In genomic region chr14:55822435-55822990, GRCm38 (mm10) we compare ENCODE assay signal across 8 mouse cellular contexts. TPM values are rescaled to one million over a fixed set of nuclear protein-coding genes. Genes with fewer than 3 reads are reported as not detected.
DNase-seq lines count a peak whose midpoint lies in the region; ATAC-seq and TF ChIP-seq lines count a peak whose summit lies in the region.

No protein-coding gene starts in this region.

- 4% methylated on average over 13 of the region's 13 CpGs for WGBS in forebrain, embryonic 11.5 days
- 5% methylated on average over 13 of the region's 13 CpGs for whole genome bisulfite sequencing in heart, postnatal 0 days
- WGBS in neural tube, embryonic 13.5 days: 8% methylated on average over 13 of the region's 13 CpGs

- in situ Hi-C loops in ES-E14 (cut with MboI; ENCODE audit: low sequenced_read_pairs in 2 of 2, unreplicated experiment in 2 of 2): no loop called here

- H3K4me2 ChIP-seq in forebrain, embryonic 11.5 days (ENCODE audit: low read depth, low read length, severe bottlenecking): peak overlapping the region; percentile 61
- peak overlapping the region; percentile 94 for H3K4me2 ChIP-seq in heart, postnatal 0 days (ENCODE audit: low read depth, low read length)
- peak overlapping the region; percentile 87 for H3K4me2 ChIP-seq in neural tube, embryonic 13.5 days

- DNase-seq in ES-E14 (ENCODE audit: low read depth, low spot score): peak; percentile 87
- DNase-seq in c-Kit-positive CD71-positive TER-119-negative erythroid progenitor cells, embryonic 14.5 days (ENCODE audit: low read depth): peak; percentile 72
- DNase-seq in forebrain, embryonic 11.5 days (ENCODE audit: low spot score): peak; percentile 89
- peak; percentile 93 for DNase-seq in heart, postnatal 0 days (ENCODE audit: low spot score)
- peak; percentile 90 for DNase-seq in kidney, postnatal 14 days
- peak; percentile 84 to 90 for DNase-seq in lung, adult 18-20 months
- DNase-seq in testis, postnatal 10 days (ENCODE audit: low spot score): peak; percentile 89

- peak; percentile 19; the same call in 1 of the 2 replicates for ATAC-seq in forebrain, embryonic 11.5 days (replicated peaks; ENCODE audit: low FRiP score)
- peak; percentile 66 for ATAC-seq in heart, postnatal 0 days (ENCODE audit: insufficient read depth, low read depth)
- ATAC-seq in neural tube, embryonic 13.5 days (ENCODE audit: low read depth): no peak; the same call in 1 of the 2 replicates

- H3K9me3 ChIP-seq in ES-E14 (ENCODE audit: control insufficient read depth, insufficient read depth, low read depth, low read length): no peaks in the 10 kb centered on the region
- no peaks in the 10 kb centered on the region for H3K9me3 ChIP-seq in forebrain, embryonic 11.5 days (ENCODE audit: control insufficient read depth, low read length)
- H3K9me3 ChIP-seq in heart, postnatal 0 days (replicated peaks; ENCODE audit: control insufficient read depth, low read length): no peaks in the 10 kb centered on the region
- H3K9me3 ChIP-seq in neural tube, embryonic 13.5 days: no peaks in the 10 kb centered on the region

- H3K27me3 ChIP-seq in forebrain, embryonic 11.5 days (ENCODE audit: control insufficient read depth, insufficient read depth, low read length): 0 out of 2 replicates have a peak, but pooled peaks cover 6% of the 10 kb centered on the region
- peaks cover 16% of the 10 kb centered on the region for H3K27me3 ChIP-seq in heart, postnatal 0 days (ENCODE audit: control insufficient read depth, insufficient read depth, low read length)
- peaks cover 34% of the 10 kb centered on the region for H3K27me3 ChIP-seq in neural tube, embryonic 13.5 days

- peaks cover 6% of the 10 kb centered on the region; the same call in 1 of the 2 replicates for H3K36me3 ChIP-seq in ES-E14 (ENCODE audit: control insufficient read depth, insufficient read depth, low read length, poor library complexity, severe bottlenecking)
- H3K36me3 ChIP-seq in forebrain, embryonic 11.5 days (ENCODE audit: control insufficient read depth, insufficient read depth, low read length): no peaks in the 10 kb centered on the region
- H3K36me3 ChIP-seq in heart, postnatal 0 days (replicated peaks; ENCODE audit: control insufficient read depth, insufficient read depth, low read length): no peaks in the 10 kb centered on the region
- H3K36me3 ChIP-seq in neural tube, embryonic 13.5 days: no peaks in the 10 kb centered on the region

- TF ChIP-seq EP300 in heart, postnatal 0 days (IDR thresholded peaks at IDR 0.05; ENCODE audit: low read depth): no peak

- H3K4me1 ChIP-seq in ES-E14 (ENCODE audit: control insufficient read depth in 2 of 2, insufficient read depth in 2 of 2, low read length in 2 of 2, poor library complexity in 1 of 2): peaks cover 0 to 2% of the 10 kb centered on the region in 2 experiments; a peak in 1 of 4 replicates
- H3K4me1 ChIP-seq in forebrain, embryonic 11.5 days (replicated peaks; ENCODE audit: control insufficient read depth, insufficient read depth, low read length): peaks cover 15% of the 10 kb centered on the region; the same call in 1 of the 2 replicates
- peaks cover 14% of the 10 kb centered on the region; the same call in 1 of the 2 replicates for H3K4me1 ChIP-seq in heart, postnatal 0 days (ENCODE audit: control insufficient read depth, insufficient read depth)
- H3K4me1 ChIP-seq in neural tube, embryonic 13.5 days (replicated peaks): peaks cover 50% of the 10 kb centered on the region

- H3K4me3 ChIP-seq in ES-E14 (ENCODE audit: insufficient read depth in 1 of 2, low read depth in 1 of 2, low read length in 2 of 2, poor library complexity in 1 of 2, severe bottlenecking in 1 of 2): peak overlapping the region; percentile 67 to 87
- H3K4me3 ChIP-seq in forebrain, embryonic 11.5 days (ENCODE audit: low read depth, low read length): peak overlapping the region; percentile 42
- peak overlapping the region; percentile 70 for H3K4me3 ChIP-seq in heart, postnatal 0 days (ENCODE audit: low read depth, low read length)
- H3K4me3 ChIP-seq in neural tube, embryonic 13.5 days: peak overlapping the region; percentile 60

- H3K9ac ChIP-seq in ES-E14 (ENCODE audit: insufficient read depth, low read depth, low read length, poor library complexity, severe bottlenecking): peak overlapping the region; percentile 80
- peak overlapping the region; percentile 62 for H3K9ac ChIP-seq in forebrain, embryonic 11.5 days (ENCODE audit: low read length)
- H3K9ac ChIP-seq in heart, postnatal 0 days (replicated peaks; ENCODE audit: low read depth, low read length): peak overlapping the region; percentile 86
- H3K9ac ChIP-seq in neural tube, embryonic 13.5 days: peak overlapping the region; percentile 82

- TF ChIP-seq CTCF in heart, postnatal 0 days (IDR thresholded peaks at IDR 0.05; ENCODE audit: low read depth): peak; percentile 100

- H3K27ac ChIP-seq in ES-E14 (ENCODE audit: insufficient read depth, low read depth, low read length, poor library complexity, severe bottlenecking): peak overlapping the region; percentile 94
- H3K27ac ChIP-seq in forebrain, embryonic 11.5 days (ENCODE audit: low read depth, low read length): peak overlapping the region; percentile 84
- H3K27ac ChIP-seq in heart, postnatal 0 days (ENCODE audit: low read depth): peak overlapping the region; percentile 91
- H3K27ac ChIP-seq in neural tube, embryonic 13.5 days (replicated peaks): peak overlapping the region; percentile 86

TF ChIP-seq in ES-E14, 5 proteins besides CTCF, POLR2A, EP300 and RAD21:
- TF ChIP-seq ZC3H11A (IDR thresholded peaks at IDR 0.05; ENCODE audit: borderline replicate concordance, low read depth, low read length): peak; percentile 91
- 0 out of 2 replicates have a peak, but pooled peaks have one; percentile 15 for TF ChIP-seq HCFC1 (IDR thresholded peaks at IDR 0.05; ENCODE audit: borderline replicate concordance, insufficient read depth, low read length)
- no peak for TF ChIP-seq CHD2 (IDR thresholded peaks at IDR 0.05; ENCODE audit: low read depth, low read length)
- 0 out of 2 replicates have a peak, but pooled peaks have one; percentile 1 for TF ChIP-seq MAFK (IDR thresholded peaks at IDR 0.05; ENCODE audit: insufficient read depth, low read depth, low read length)

RNA-seq across cellular contexts. Expression of gene Nfatc4, which starts 0.4 kb away (rescaled TPM):
- 6.4 and 25.4 TPM in 2 replicates for total RNA-seq in ES-E14 (2012; rRNA removed)
- polyA plus RNA-seq in forebrain, embryonic 11.5 days (2014; fragmentation: Nextera tagmentation; extraction: Ambion mirVana): 30.8 and 32.7 TPM in 2 replicates
- 6.5 and 8.5 TPM in 2 replicates for total RNA-seq in heart, postnatal 0 days (2014; rRNA removed; ENCODE audit: low replicate concordance)
- polyA plus RNA-seq in heart, postnatal 0 days (2015; fragmentation: Nextera tagmentation; extraction: Ambion mirVana): 3.4 and 4.0 TPM in 2 replicates
- 12.2 and 14.2 TPM in 2 replicates for polyA plus RNA-seq in neural tube, embryonic 13.5 days (2015; fragmentation: Nextera tagmentation; extraction: Ambion mirVana)

RNA-seq across cellular contexts. Expression of gene Nynrin, which starts 31.3 kb away (rescaled TPM):
- 7.1 and 10.4 TPM in 2 replicates for total RNA-seq in ES-E14 (2012; rRNA removed)
- 20.2 and 20.3 TPM in 2 replicates for polyA plus RNA-seq in forebrain, embryonic 11.5 days (2014; fragmentation: Nextera tagmentation; extraction: Ambion mirVana)
- total RNA-seq in heart, postnatal 0 days (2014; rRNA removed; ENCODE audit: low replicate concordance): 27.6 and 29.0 TPM in 2 replicates
- polyA plus RNA-seq in heart, postnatal 0 days (2015; fragmentation: Nextera tagmentation; extraction: Ambion mirVana): 3.9 and 4.7 TPM in 2 replicates
- polyA plus RNA-seq in neural tube, embryonic 13.5 days (2015; fragmentation: Nextera tagmentation; extraction: Ambion mirVana): 11.8 and 12.7 TPM in 2 replicates

RNA-seq across cellular contexts. Expression of gene Ripk3, which starts 33.8 kb away (rescaled TPM):
- total RNA-seq in ES-E14 (2012; rRNA removed): 9.0 and 17.8 TPM in 2 replicates
- 6.6 and 9.7 TPM in 2 replicates for polyA plus RNA-seq in forebrain, embryonic 11.5 days (2014; fragmentation: Nextera tagmentation; extraction: Ambion mirVana)
- total RNA-seq in heart, postnatal 0 days (2014; rRNA removed; ENCODE audit: low replicate concordance): 8.5 and 16.3 TPM in 2 replicates
- polyA plus RNA-seq in heart, postnatal 0 days (2015; fragmentation: Nextera tagmentation; extraction: Ambion mirVana): 9.3 and 9.4 TPM in 2 replicates
- 4.3 and 4.7 TPM in 2 replicates for polyA plus RNA-seq in neural tube, embryonic 13.5 days (2015; fragmentation: Nextera tagmentation; extraction: Ambion mirVana)

RNA-seq across cellular contexts. Expression of gene Adcy4, which starts 38.6 kb away (rescaled TPM):
- 0.27 and 0.32 TPM in 2 replicates for total RNA-seq in ES-E14 (2012; rRNA removed)
- polyA plus RNA-seq in forebrain, embryonic 11.5 days (2014; fragmentation: Nextera tagmentation; extraction: Ambion mirVana): 6.1 and 7.2 TPM in 2 replicates
- 16.2 and 17.4 TPM in 2 replicates for total RNA-seq in heart, postnatal 0 days (2014; rRNA removed; ENCODE audit: low replicate concordance)
- 10.6 TPM in 2 replicates for polyA plus RNA-seq in heart, postnatal 0 days (2015; fragmentation: Nextera tagmentation; extraction: Ambion mirVana)
- polyA plus RNA-seq in neural tube, embryonic 13.5 days (2015; fragmentation: Nextera tagmentation; extraction: Ambion mirVana): 4.4 and 5.7 TPM in 2 replicates

RNA-seq across cellular contexts. Expression of gene Ltb4r1, which starts 56.8 kb away (rescaled TPM):
- 0.67 and 2.1 TPM in 2 replicates for total RNA-seq in ES-E14 (2012; rRNA removed)
- 0.45 TPM in 1 of 2 replicates, not detected in the other for polyA plus RNA-seq in forebrain, embryonic 11.5 days (2014; fragmentation: Nextera tagmentation; extraction: Ambion mirVana)
- total RNA-seq in heart, postnatal 0 days (2014; rRNA removed; ENCODE audit: low replicate concordance): 0.62 TPM in 1 of 2 replicates, not detected in the other
- 0.38 and 0.40 TPM in 2 replicates for polyA plus RNA-seq in heart, postnatal 0 days (2015; fragmentation: Nextera tagmentation; extraction: Ambion mirVana)
- polyA plus RNA-seq in neural tube, embryonic 13.5 days (2015; fragmentation: Nextera tagmentation; extraction: Ambion mirVana): 0.21 and 0.28 TPM in 2 replicates
